Mouse (Mus musculus): ENCODE measurements around the gene Hspa2. TPM values are rescaled to one million over a fixed set of nuclear protein-coding genes. Genes with fewer than 3 reads are reported as not detected.
"Not testable (repeated sequence)": the region's sequence is repeated elsewhere in the genome, so short reads cannot be mapped to it uniquely, and the experiment has no call there.

Gene Hspa2
- total and polyA plus RNA-seq, 3 experiments, result 18.7 to 23.8 (median 21.3) TPM

DNA sequence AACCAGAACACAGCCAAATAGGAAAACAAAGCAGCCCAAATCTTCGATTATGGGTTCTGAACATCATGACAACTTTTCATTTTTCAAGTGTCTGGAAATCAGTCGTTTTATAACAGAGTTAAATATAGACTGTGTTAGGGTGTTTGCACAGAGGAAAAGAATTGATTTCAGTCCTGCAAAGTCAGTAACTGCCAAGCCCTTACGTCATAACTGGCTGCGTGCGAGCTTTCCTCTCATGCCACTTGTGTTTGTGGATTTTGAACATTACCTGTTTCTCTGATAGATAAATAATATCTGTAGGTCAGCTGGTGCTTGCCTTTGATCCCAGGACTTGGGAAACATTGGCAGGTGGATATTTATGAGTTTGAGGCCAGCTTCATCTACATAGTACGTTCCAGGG, 27.5 kb downstream of the Hspa2 start:
- DNase-seq, result peak; percentile 30

DNA sequence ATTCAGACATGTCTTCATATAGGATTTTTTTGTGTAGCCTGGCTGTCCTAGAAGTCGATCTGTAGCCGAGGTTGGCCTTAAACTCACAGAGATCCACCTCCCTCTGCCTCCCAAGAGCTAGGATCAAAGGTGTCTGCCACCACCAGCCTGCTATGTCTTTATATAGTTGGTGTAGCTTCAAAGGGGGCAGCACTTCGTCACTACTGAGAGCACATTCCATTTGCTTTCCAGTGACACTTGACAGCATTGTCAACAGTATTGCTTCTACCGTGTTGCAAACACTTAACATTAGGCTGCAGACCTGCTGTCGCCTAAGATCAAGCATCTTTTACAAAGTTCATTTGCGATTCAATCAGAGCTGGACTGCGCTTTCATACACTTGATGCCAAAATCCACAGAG, 30.1 kb downstream of the Hspa2 start:
- no peak for DNase-seq

DNA sequence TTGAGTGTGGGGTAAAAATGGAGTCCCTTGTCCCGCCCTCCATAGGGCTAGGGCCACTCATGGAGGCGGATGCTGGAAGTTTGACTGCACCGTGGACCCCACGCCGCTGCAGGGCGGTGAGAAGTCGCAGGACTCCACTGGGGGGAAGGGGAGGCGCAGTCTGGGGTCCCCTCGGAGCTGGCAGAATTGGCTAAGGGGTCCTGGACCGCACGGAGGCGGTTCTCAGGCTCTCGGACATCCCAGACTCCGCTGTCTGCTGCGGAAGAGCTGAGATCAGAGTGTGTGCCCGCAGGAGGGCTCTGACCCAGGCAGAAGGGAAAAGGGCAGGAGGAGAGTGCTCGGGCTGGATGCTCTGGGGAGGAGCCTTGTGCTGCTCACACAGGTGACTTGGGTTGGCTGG, 31.1 kb downstream of the Hspa2 start:
- DNase-seq, result no peak

DNA sequence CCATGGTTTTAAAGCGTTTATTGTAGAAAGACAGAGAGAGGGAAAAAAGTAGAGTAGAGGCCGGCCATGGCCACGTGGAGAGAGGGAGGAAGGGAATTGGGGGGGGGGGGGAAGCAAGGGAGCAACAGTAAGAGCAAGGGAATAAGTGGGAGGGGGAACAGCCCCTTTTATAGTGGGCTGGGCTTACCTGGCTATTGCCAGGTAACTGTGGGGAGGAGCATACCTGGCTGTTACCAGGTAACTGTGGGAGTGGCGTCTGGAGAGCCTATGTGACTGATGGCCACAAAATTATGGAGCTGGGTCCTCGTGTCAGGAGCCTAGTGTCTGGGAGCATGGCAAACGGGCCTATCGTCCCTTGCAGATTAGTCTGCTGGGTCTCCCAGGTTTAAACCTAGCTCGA, 31.6 kb downstream of the Hspa2 start:
- no peak for DNase-seq

DNA sequence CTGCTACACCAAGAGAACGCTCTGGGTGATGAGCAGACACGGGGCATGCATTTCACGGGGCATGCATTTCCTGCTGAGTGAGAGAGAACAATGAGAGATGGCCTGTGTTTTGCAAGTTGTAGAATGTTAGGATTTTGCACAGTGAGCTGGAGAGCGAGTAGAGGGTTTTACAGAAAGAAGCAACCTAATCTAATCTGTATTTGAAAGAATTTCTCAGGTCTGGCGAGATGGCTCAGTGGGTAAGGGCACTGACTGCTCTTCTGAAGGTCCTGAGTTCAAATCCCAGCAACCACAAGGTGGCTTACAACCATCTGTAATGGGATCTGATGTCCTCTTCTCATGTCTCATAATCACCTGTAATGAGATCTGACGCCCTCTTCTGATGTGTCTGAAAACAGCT, 39.5 kb downstream of the Hspa2 start:
- not testable (repeated sequence) for DNase-seq

DNA sequence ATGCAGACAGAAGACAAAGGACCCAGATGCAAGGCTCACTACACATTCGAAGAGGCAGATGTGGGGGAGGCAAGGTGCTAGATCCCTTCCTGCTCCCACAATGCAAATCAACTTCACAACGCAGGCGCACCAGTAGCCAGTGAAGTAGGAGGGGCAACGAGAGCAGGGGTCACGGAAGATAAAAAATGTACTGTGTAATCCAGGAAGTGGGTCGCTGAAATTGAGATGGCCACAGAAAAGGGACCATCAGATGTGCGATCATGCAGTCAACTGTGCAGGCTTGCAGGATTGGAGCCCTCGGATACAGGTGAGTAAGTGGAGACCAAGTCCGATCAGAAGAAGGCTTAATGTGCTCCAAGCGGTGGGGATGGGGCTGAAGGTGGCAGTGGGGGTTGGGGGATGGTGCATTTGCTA, 40.4 kb downstream of the Hspa2 start:
- no peak for DNase-seq

DNA sequence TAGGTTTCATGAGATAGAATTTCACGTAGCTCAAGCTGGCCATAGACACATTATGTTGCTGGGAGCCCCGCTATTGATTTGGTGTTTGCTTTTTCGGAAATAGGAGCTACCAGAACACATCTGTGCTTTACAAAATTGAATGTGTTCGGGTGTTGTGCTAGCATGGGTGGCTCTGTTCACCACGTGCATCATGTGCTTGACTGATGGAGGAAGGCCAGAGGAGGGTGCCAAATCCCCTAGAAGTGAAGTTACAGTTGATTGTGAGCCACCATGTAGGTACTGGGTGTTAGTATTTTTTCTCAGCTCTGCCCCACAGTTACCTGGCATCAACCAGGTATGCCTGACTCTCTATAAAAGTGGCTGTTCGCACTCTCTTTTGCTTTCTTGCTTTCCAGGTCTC, 40.9 kb downstream of the Hspa2 start:
- no peak for DNase-seq

DNA sequence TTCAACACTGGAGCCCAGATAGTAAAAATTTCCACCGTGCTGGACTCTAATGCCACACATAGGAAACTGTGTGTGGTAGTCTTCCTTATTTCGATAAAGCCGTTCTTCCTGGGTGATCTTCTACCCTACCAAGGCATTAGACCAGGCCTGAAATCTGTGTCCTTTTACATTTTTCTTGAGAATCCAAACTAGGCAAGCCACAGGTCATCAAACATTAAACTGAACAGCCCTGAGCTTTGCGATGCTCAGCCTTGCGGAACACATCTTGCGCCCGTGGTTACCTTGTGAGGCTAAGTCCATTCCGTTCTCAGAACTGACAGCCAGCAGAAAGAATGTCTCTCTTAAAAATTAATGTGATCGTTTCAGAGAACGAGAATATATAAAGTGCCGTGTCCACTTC, 42.2 kb downstream of the Hspa2 start:
- DNase-seq, result no peak

DNA sequence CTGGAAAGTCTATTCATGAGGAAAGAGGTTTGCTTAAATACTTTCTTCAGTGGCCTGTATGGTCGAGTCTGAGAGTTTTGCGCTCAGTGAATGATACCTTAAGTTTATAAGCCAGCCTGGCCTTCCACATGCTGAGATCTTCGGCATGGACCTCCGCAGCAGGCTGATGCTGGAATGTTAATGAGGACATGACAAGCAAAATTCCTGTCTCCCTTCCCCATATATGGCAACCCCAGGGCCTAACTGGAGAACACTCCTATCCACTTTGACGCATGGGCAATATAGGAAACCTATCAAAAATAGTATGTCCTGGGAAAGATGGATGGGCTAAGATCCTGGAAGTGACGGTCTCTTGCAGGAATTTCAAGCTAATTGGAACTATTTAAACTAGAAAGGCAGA, 44.2 kb downstream of the Hspa2 start:
- no peak for DNase-seq

DNA sequence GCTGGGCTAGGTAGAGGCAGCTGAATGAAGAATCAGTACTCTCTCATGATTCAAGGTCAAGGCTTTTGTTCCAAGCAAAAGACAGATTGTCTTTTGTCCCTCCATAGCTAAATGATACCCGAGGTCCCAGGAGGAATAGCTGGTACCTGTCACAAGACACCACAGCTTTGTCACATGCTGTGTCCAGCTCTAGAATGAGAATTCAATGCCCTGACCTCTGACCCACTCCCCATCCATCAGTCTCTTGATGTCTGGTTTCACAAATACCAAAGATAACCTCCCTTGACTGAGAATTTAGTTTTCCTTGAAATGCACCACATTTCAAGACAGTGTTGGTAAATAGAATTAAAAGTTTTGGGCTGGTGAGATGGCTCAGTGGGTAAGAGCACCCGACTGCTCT, 48.2 kb downstream of the Hspa2 start:
- no peak for DNase-seq

Other genes starting within 250 kb of the Hspa2 start
- not detected for gene Esr2, start 226.9 kb upstream of the Hspa2 start, total RNA-seq (2021)
- gene Esr2, start 226.9 kb upstream of the Hspa2 start, polyA plus RNA-seq (2012; rRNA removed), result not detected in 2 replicates
- gene Tex21, start 157.4 kb upstream of the Hspa2 start, total RNA-seq (2021), result not detected
- not detected in 2 replicates for gene Tex21, start 157.4 kb upstream of the Hspa2 start, polyA plus RNA-seq (2012; rRNA removed)
- gene Mthfd1, start 148.9 kb upstream of the Hspa2 start, total RNA-seq (2021), result 10 to 100 TPM; 41.8 to 49.4 TPM
- gene Mthfd1, start 148.9 kb upstream of the Hspa2 start, polyA plus RNA-seq (2012; rRNA removed), result 16.0 and 18.1 TPM in 2 replicates
- under 1 TPM; 0.29 to 0.76 TPM for gene Akap5, start 79.3 kb upstream of the Hspa2 start, total RNA-seq (2021)
- 0.07 TPM in 2 replicates for gene Akap5, start 79.3 kb upstream of the Hspa2 start, polyA plus RNA-seq (2012; rRNA removed)
- gene Zbtb25, start 34.6 kb upstream of the Hspa2 start, total RNA-seq (2021), result 1 to 10 TPM; 6.9 to 9.4 TPM
- 4.9 and 6.0 TPM in 2 replicates for gene Zbtb25, start 34.6 kb upstream of the Hspa2 start, polyA plus RNA-seq (2012; rRNA removed)
- 1 to 10 TPM; 5.0 to 5.5 TPM for gene Zbtb1, start 33.9 kb upstream of the Hspa2 start, total RNA-seq (2021)
- gene Zbtb1, start 33.9 kb upstream of the Hspa2 start, polyA plus RNA-seq (2012; rRNA removed), result 2.3 and 2.4 TPM in 2 replicates
- gene Ppp1r36, start 13.4 kb downstream of the Hspa2 start, total RNA-seq (2021), result under 1 TPM; 0.23 to 0.24 TPM
- not detected in 2 replicates for gene Ppp1r36, start 13.4 kb downstream of the Hspa2 start, polyA plus RNA-seq (2012; rRNA removed)
- gene Plekhg3, start 126.7 kb downstream of the Hspa2 start, total RNA-seq (2021), result 10 to 100 TPM in 1 of 2 experiments, 1 to 10 TPM in 1; 9.9 to 17.5 TPM
- gene Plekhg3, start 126.7 kb downstream of the Hspa2 start, polyA plus RNA-seq (2012; rRNA removed), result 5.1 and 7.9 TPM in 2 replicates